Mouse (Mus musculus) kidney, adult 2 months (tissue): ENCODE measurements around the gene Ccdc89. TPM values are rescaled to one million over a fixed set of nuclear protein-coding genes. Genes with fewer than 3 reads are reported as not detected.

Experiments used
- DNase-seq: peaks from one replicate; pipeline ENCODE4 v3.0.0; 2021
- H3K27ac ChIP-seq: fragments of 200-500 bp; 2 replicates; pipeline ENCODE4 v1.5.1; 2012; ENCODE audit warnings: low read depth, low read length, control low read depth, inconsistent platforms; ENCODE audit not compliant: insufficient read depth
- H3K27me3 ChIP-seq: fragments of 200-500 bp; replicated peaks from 2 replicates; pipeline ENCODE4 v1.6.1; 2012; ENCODE audit warnings: mild to moderate bottlenecking, moderate library complexity, low read length, inconsistent platforms; ENCODE audit not compliant: control insufficient read depth, insufficient read depth
- H3K36me3 ChIP-seq: fragments of 200-500 bp; 2 replicates; pipeline ENCODE4 v1.6.1; 2012; ENCODE audit warnings: mild to moderate bottlenecking, moderate library complexity, low read length, inconsistent platforms; ENCODE audit not compliant: control insufficient read depth, insufficient read depth
- H3K4me1 ChIP-seq: fragments of 200-500 bp; 2 replicates; pipeline ENCODE4 v1.6.1; 2011; ENCODE audit warnings: low read length; ENCODE audit not compliant: control insufficient read depth, insufficient read depth
- H3K4me3 ChIP-seq: fragments of 200-500 bp; 2 replicates; pipeline ENCODE4 v1.5.1; 2011; ENCODE audit warnings: mild to moderate bottlenecking, low read depth, low read length, control low read depth; ENCODE audit not compliant: insufficient read depth
- CTCF ChIP-seq: fragments of 200-500 bp; conservative IDR thresholded peaks from 2 replicates; pipeline ENCODE4 v1.5.1; 2011; ENCODE audit warnings: low read depth, mild to moderate bottlenecking, control low read depth, low read length, moderate library complexity, mixed read lengths; ENCODE audit not compliant: insufficient read depth, insufficient read length
- POLR2A ChIP-seq: fragments of 200-500 bp; IDR thresholded peaks from one replicate; pipeline ENCODE4 v1.6.1; 2011; ENCODE audit warnings: low read depth, low read length, control low read depth
- WGBS: fragments of 180-500 bp; shearing (Covaris S2); methylation state at CpG from one replicate; pipeline ENCODE4 v1.1.7; 2018; 5-methylcytosine and 5-hydroxymethylcytosine counted together
- polyA plus RNA-seq: library from polyadenylated mRNA; depleted of rRNA; stranded (reverse); fragments of >200 nt; gene quantifications from 2 replicates; pipeline ENCODE4 v1.2.3, GENCODE M21; 2012; rRNA removed

The Ccdc89 gene
- 0.10 and 0.13 TPM in 2 replicates for polyA plus RNA-seq

GRCm38 (mm10) chr7:90426020-90427001 is at the start of gene Ccdc89:
TSS of gene Ccdc89 (plus strand) at chr7:90426577.
- Histone ChIP-seq H3K27me3 (no peaks in the 10 kb centered on the region), H3K4me3 (peak within 1 kb of the TSS; percentile 60), H3K4me1 (no peaks in the 10 kb centered on the region), H3K27ac (no peak within 1 kb of the TSS), H3K36me3 (no peaks in the 10 kb centered on the region)
- peak; percentile 93 for DNase-seq
- 21% methylated on average over 29 of the region's 29 CpGs for WGBS
- TF ChIP-seq CTCF (no peak), POLR2A (no peak)

DNA sequence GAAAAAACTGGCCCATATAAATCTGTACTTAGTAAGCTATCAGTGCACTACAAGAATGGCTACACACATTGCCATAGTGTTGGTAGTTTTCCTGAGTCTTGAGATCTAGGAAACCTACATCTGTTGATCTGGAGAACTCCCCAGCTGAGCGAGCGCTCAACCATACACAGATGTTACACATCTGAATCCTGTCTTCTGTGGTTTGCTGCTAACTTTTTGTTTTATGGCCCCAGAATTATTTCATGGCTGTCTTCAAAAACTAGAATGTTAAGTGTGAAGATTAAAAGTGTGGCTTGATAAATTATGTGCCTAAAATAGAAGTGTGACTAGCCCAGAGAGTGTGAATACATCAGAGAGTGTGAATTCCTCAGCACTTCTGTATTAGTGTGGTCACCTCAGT is 42.0 kb upstream of the Ccdc89 start:
- no peaks in the 10 kb centered on the region for H3K4me1 ChIP-seq
- no peak overlapping the region for H3K4me3 ChIP-seq
- DNase-seq, result no peak
- no peaks in the 10 kb centered on the region for H3K36me3 ChIP-seq
- no peak overlapping the region for H3K27ac ChIP-seq
- WGBS, result 73% methylated on average over 2 of the region's 2 CpGs
- TF ChIP-seq POLR2A (no peak), CTCF (no peak)
- no peaks in the 10 kb centered on the region for H3K27me3 ChIP-seq

GRCm38 (mm10) chr7:90386885-90387459 is 39.4 kb upstream of the Ccdc89 start:
- no peak overlapping the region for H3K4me3 ChIP-seq
- no peaks in the 10 kb centered on the region for H3K36me3 ChIP-seq
- 17% methylated on average over 8 of the region's 8 CpGs for WGBS
- H3K4me1 ChIP-seq, result no peaks in the 10 kb centered on the region
- TF ChIP-seq POLR2A (no peak), CTCF (no peak)
- DNase-seq, result no peak
- no peaks in the 10 kb centered on the region for H3K27me3 ChIP-seq
- H3K27ac ChIP-seq, result no peak overlapping the region

DNA sequence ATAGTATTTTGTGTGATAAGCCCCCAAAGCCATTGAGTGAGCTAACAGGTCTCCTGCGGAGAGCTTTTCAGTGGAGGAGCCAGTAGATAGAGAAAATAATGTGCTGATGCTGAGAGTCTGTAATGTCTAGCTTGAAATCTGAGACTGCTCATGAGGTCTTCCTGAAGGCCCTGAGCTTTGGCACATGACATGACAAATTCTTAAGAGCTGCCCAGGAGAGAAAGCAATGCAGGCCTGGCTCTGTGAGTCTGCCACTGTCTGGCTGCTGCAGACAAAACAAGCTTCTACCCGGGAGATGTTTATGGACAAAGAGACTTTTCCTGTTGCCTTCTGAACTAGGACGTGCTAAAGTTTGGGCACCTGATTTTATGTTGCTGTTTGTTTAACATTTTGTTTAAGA is 36.6 kb upstream of the Ccdc89 start:
- H3K4me1 ChIP-seq, result no peaks in the 10 kb centered on the region
- H3K27ac ChIP-seq, result no peak overlapping the region
- no peak overlapping the region for H3K4me3 ChIP-seq
- no peaks in the 10 kb centered on the region for H3K27me3 ChIP-seq
- H3K36me3 ChIP-seq, result no peaks in the 10 kb centered on the region
- WGBS, result 62% methylated on average over 3 of the region's 3 CpGs
- TF ChIP-seq POLR2A (no peak), CTCF (no peak)
- DNase-seq, result no peak

GRCm38 (mm10) chr7:90395073-90395472 is 31.3 kb upstream of the Ccdc89 start:
- Histone ChIP-seq H3K27me3 (no peaks in the 10 kb centered on the region), H3K27ac (no peak overlapping the region), H3K4me1 (no peaks in the 10 kb centered on the region), H3K4me3 (no peak overlapping the region), H3K36me3 (no peaks in the 10 kb centered on the region)
- no peak for TF ChIP-seq POLR2A
- no peak for DNase-seq
- WGBS, result 64% methylated on average over 4 of the region's 4 CpGs

DNA sequence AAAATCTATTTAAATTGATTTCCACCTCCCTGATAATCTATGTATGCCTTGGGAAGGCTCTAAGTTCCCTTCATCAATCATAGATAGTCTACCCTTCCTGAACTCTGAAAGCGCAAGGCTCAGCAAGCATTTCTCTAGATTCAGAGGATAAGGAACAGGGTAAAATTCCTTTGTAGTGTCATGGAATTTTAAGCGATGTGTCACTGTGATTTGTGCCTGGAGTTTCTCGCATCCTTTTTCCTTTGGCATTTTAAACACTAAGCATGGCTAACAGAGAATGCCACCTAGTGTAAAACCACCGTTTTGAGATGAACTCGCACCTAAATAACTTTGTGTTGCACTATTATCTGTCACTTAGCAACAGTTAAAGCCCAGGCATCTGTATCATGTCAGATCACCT is 30.4 kb upstream of the Ccdc89 start:
- Histone ChIP-seq H3K27ac (no peak overlapping the region), H3K27me3 (no peaks in the 10 kb centered on the region), H3K36me3 (no peaks in the 10 kb centered on the region), H3K4me1 (no peaks in the 10 kb centered on the region), H3K4me3 (no peak overlapping the region)
- TF ChIP-seq POLR2A (no peak), CTCF (no peak)
- 53% methylated on average over 5 of the region's 5 CpGs for WGBS
- DNase-seq, result no peak

DNA sequence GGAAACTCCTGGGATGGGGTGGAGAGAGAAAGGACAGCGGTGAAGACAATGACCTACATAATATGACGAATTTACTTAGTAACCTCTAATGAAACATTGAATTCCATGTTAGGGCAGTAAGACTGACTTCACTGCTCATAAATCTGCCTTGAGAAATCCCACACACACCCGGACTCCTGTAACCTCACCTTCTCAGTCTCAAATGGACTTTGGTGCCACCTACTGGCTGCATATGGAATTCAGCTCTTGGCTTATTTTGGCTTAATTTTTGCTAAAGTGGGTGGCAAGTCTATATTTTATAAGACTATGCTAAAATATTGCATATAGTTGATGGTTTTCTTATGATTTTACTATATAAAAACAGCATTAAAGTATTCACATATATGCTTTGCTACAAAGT is 16.4 kb upstream of the Ccdc89 start:
- Histone ChIP-seq H3K27me3 (no peaks in the 10 kb centered on the region), H3K4me3 (no peak overlapping the region), H3K36me3 (no peaks in the 10 kb centered on the region), H3K27ac (no peak overlapping the region), H3K4me1 (no peaks in the 10 kb centered on the region)
- TF ChIP-seq POLR2A (no peak), CTCF (peak; percentile 63)
- WGBS, result 34% methylated on average over 3 of the region's 3 CpGs
- DNase-seq, result peak; percentile 64
